8 mouse cellular contexts compared by ENCODE assay signal in genomic region chr12:69536616-69537242, GRCm38 (mm10). TPM values are rescaled to one million over a fixed set of nuclear protein-coding genes. Genes with fewer than 3 reads are reported as not detected.
DNase-seq lines count a peak whose midpoint lies in the region; ATAC-seq and TF ChIP-seq lines count a peak whose summit lies in the region.

No protein-coding gene starts in this region.

- H3K36me3 ChIP-seq in kidney, embryonic 15.5 days, result no peaks in the 10 kb centered on the region
- no peaks in the 10 kb centered on the region for H3K36me3 ChIP-seq in hindbrain, embryonic 15.5 days
- H3K36me3 ChIP-seq in midbrain, embryonic 13.5 days, result no peaks in the 10 kb centered on the region

- 62% methylated on average over 10 of the region's 10 CpGs for WGBS in kidney, embryonic 15.5 days
- 9% methylated on average over 10 of the region's 10 CpGs for WGBS in cerebellum, adult 2 months
- 56% methylated on average over 10 of the region's 10 CpGs for WGBS in hindbrain, embryonic 15.5 days
- 69% methylated on average over 10 of the region's 10 CpGs for WGBS in midbrain, embryonic 13.5 days

- no peaks in the 10 kb centered on the region for H3K9me3 ChIP-seq in kidney, embryonic 15.5 days (replicated peaks)
- H3K9me3 ChIP-seq in hindbrain, embryonic 15.5 days, result no peaks in the 10 kb centered on the region
- H3K9me3 ChIP-seq in midbrain, embryonic 13.5 days, result no peaks in the 10 kb centered on the region

- DNase-seq in kidney, adult 8-10 months, result no peak
- DNase-seq in cerebellum, adult 2 months, result peak in 1 of 2 experiments; percentile 65
- DNase-seq in layer of hippocampus, postnatal 25 days (ENCODE audit: extremely low spot score in 1 of 2, low spot score in 1 of 2), result no peak
- DNase-seq in adrenal gland, postnatal 36 days, result no peak
- no peak for DNase-seq in adrenal gland, adult 2 months

- TF ChIP-seq POLR2A in cerebellum, adult 2 months (IDR thresholded peaks at IDR 0.05; ENCODE audit: borderline replicate concordance, insufficient read depth, low read length), result no peak

- no peak overlapping the region for H3K4me3 ChIP-seq in kidney, embryonic 15.5 days (replicated peaks)
- H3K4me3 ChIP-seq in cerebellum, adult 2 months (replicated peaks; ENCODE audit: insufficient read depth, low read depth, low read length), result peak overlapping the region; percentile 27
- H3K4me3 ChIP-seq in hindbrain, embryonic 15.5 days, result no peak overlapping the region
- no peak overlapping the region for H3K4me3 ChIP-seq in midbrain, embryonic 13.5 days (replicated peaks)

- peak overlapping the region; percentile 88 for H3K27ac ChIP-seq in kidney, embryonic 15.5 days
- H3K27ac ChIP-seq in cerebellum, adult 2 months (ENCODE audit: insufficient read depth, low read length), result peak overlapping the region; percentile 31
- peak overlapping the region; percentile 76 for H3K27ac ChIP-seq in hindbrain, embryonic 15.5 days (replicated peaks)
- 0 out of 2 replicates have a peak overlapping the region, but pooled peaks have one; percentile 5 for H3K27ac ChIP-seq in midbrain, embryonic 13.5 days

- no peak for ATAC-seq in kidney, embryonic 15.5 days (replicated peaks; ENCODE audit: low FRiP score)
- ATAC-seq in hindbrain, embryonic 15.5 days (ENCODE audit: low FRiP score, low read depth), result no peak
- no peak for ATAC-seq in midbrain, embryonic 13.5 days

- TF ChIP-seq CTCF in cerebellum, adult 2 months (IDR thresholded peaks at IDR 0.05; ENCODE audit: borderline replicate concordance, insufficient read depth, low read depth, low read length), result no peak

- H3K4me2 ChIP-seq in kidney, embryonic 15.5 days, result peak overlapping the region; percentile 55
- H3K4me2 ChIP-seq in hindbrain, embryonic 15.5 days, result no peak overlapping the region
- peak overlapping the region; percentile 25 for H3K4me2 ChIP-seq in midbrain, embryonic 13.5 days (replicated peaks)

- H3K9ac ChIP-seq in kidney, embryonic 15.5 days, result no peak overlapping the region
- no peak overlapping the region for H3K9ac ChIP-seq in hindbrain, embryonic 15.5 days
- H3K9ac ChIP-seq in midbrain, embryonic 13.5 days (replicated peaks), result no peak overlapping the region

- H3K27me3 ChIP-seq in kidney, embryonic 15.5 days, result peaks cover 11% of the 10 kb centered on the region
- H3K27me3 ChIP-seq in cerebellum, adult 2 months (ENCODE audit: control insufficient read depth, insufficient read depth, low read length), result no peaks in the 10 kb centered on the region
- no peaks in the 10 kb centered on the region for H3K27me3 ChIP-seq in hindbrain, embryonic 15.5 days
- no peaks in the 10 kb centered on the region for H3K27me3 ChIP-seq in midbrain, embryonic 13.5 days

- H3K4me1 ChIP-seq in kidney, embryonic 15.5 days, result peaks cover 43% of the 10 kb centered on the region
- H3K4me1 ChIP-seq in cerebellum, adult 2 months (ENCODE audit: control insufficient read depth, insufficient read depth, low read length), result peaks cover 13% of the 10 kb centered on the region
- H3K4me1 ChIP-seq in hindbrain, embryonic 15.5 days (replicated peaks), result peaks cover 19% of the 10 kb centered on the region
- peaks cover 20% of the 10 kb centered on the region for H3K4me1 ChIP-seq in midbrain, embryonic 13.5 days (replicated peaks)

RNA-seq across cellular contexts. Expression of gene Vcpkmt, which starts 46.1 kb away (rescaled TPM):
- polyA plus RNA-seq in kidney, embryonic 15.5 days (2015; fragmentation: Nextera tagmentation; extraction: Ambion mirVana), result 24.9 and 25.2 TPM in 2 replicates
- polyA plus RNA-seq in cerebellum, adult 2 months (2012; rRNA removed), result 29.4 and 30.0 TPM in 2 replicates
- polyA plus RNA-seq in hindbrain, embryonic 15.5 days (2015; fragmentation: Nextera tagmentation; extraction: Ambion mirVana), result 24.8 and 25.3 TPM in 2 replicates
- polyA plus RNA-seq in midbrain, embryonic 13.5 days (2015; fragmentation: Nextera tagmentation; extraction: Ambion mirVana), result 20.2 and 25.8 TPM in 2 replicates
- 10 to 100 TPM; 19.9 to 21.2 TPM for total RNA-seq in layer of hippocampus, postnatal 25 days (2021)
- 10 to 100 TPM; 11.5 to 14.9 TPM for total RNA-seq in adrenal gland, postnatal 36 days (2021)
- 10 to 100 TPM; 12.4 to 15.2 TPM for total RNA-seq in adrenal gland, adult 2 months (2021)
- 6.1 and 7.4 TPM in 2 replicates for polyA plus RNA-seq in adrenal gland, adult 2 months (2012; rRNA removed)

Comparison
In these comparisons a context has a peak if more than half of its experiments do, and no peak if none do; other contexts are left out.
1. H3K27ac ChIP-seq: peak in every context shown above with its lines; median percentile 88 in kidney, embryonic 15.5 days; 76 in hindbrain, embryonic 15.5 days; 31 in cerebellum, adult 2 months; 5 in midbrain, embryonic 13.5 days.